25 mouse cellular contexts compared by ENCODE assay signal in the genomic region with DNA sequence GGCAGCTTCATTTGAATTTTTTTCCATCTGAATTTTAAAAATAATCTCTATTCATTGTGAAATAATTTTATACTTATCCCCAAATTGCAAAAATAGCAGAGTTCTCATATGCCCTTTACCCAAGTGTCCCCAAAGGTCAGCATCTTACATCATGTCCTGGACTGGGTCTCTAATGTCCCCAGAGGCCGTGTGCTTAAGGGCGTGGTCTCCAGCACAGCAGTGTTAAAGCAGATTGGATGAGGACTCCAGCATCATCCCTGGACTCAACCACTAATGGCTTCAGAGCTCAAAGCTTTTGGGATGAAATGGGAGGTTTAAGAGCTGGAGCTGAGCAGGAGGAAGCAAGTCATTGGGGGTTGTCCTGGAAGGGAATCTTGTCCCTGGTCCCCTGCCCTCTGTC. TPM values are rescaled to one million over a fixed set of nuclear protein-coding genes. Genes with fewer than 3 reads are reported as not detected.
DNase-seq lines count a peak whose midpoint lies in the region; TF ChIP-seq lines count a peak whose summit lies in the region.
"Had no signal": no experiment of that assay in that cellular context is flagged by ENCODE, and none has a peak within 500 bp of the region (broad histone marks: within the 10 kb centered on the region; RNA-seq: fewer than 3 reads in every experiment).

No protein-coding gene starts in this region.

- TF ChIP-seq EP300 in heart, adult 2 months (IDR thresholded peaks at IDR 0.05; ENCODE audit: insufficient read depth, low read depth, low read length), result peak; percentile 28; the same call in 1 of the 2 replicates

- no peak for TF ChIP-seq CTCF in heart, adult 2 months (IDR thresholded peaks at IDR 0.05)

- H3K27ac ChIP-seq in heart, adult 2 months, result peak overlapping the region; percentile 57
- H3K27ac ChIP-seq: embryonic facial prominence, embryonic 12.5 days; forebrain, embryonic 12.5 days; heart, embryonic 13.5 days; hindbrain, embryonic 13.5 days; kidney, postnatal 0 days; limb, embryonic 10.5 days; neural tube, embryonic 12.5 days had no signal

- no peaks in the 10 kb centered on the region; the same call in 1 of the 2 replicates for H3K79me2 ChIP-seq in heart, adult 2 months (replicated peaks; ENCODE audit: control insufficient read depth, insufficient read depth, low read length)

- DNase-seq in adrenal gland, adult 2 months, result peak; percentile 42
- no peak for DNase-seq in adrenal gland, adult (ENCODE audit: inconsistent age in 2 of 2, low spot score in 1 of 2)
- DNase-seq in heart, adult 2 months, result peak; percentile 51 to 72
- no peak for DNase-seq in heart, postnatal 4 days
- DNase-seq in lung, postnatal 36 days, result peak; percentile 62
- no peak for DNase-seq in lung, postnatal 10 days
- no peak for DNase-seq in layer of hippocampus, postnatal 25 days (ENCODE audit: extremely low spot score in 1 of 2, low spot score in 1 of 2)
- DNase-seq: cerebellum, adult 18-20 months; cerebellum, postnatal 14 days; kidney, adult 11 months; layer of hippocampus, adult 9-11 months; liver; lung, adult 2 months; midbrain, embryonic 14.5 days; right cerebral cortex, postnatal 14 days; spleen, adult 18-20 months; thymus, postnatal 25 days had no signal

- 56% methylated on average over 2 of the region's 2 CpGs for WGBS in heart, adult 2 months

- H3K9ac ChIP-seq in heart, adult 2 months (ENCODE audit: low read depth, low read length), result no peak overlapping the region
- H3K9ac ChIP-seq: embryonic facial prominence, embryonic 12.5 days; forebrain, embryonic 12.5 days; heart, embryonic 13.5 days; hindbrain, embryonic 13.5 days; neural tube, embryonic 12.5 days had no signal

- no peak overlapping the region for H3K4me3 ChIP-seq in heart, adult 2 months
- H3K4me3 ChIP-seq: embryonic facial prominence, embryonic 12.5 days; erythroblast, embryonic 14.5 days; forebrain, embryonic 12.5 days; heart, embryonic 13.5 days; hindbrain, embryonic 13.5 days; limb, embryonic 10.5 days; neural tube, embryonic 12.5 days had no signal

- intact Hi-C loops in heart, adult 2 months (cut with DNase I), result no loop called here

- H3K27me3 ChIP-seq in heart, adult 2 months (ENCODE audit: control insufficient read depth, insufficient read depth, low read length), result no peaks in the 10 kb centered on the region
- H3K27me3 ChIP-seq: embryonic facial prominence, embryonic 12.5 days; forebrain, embryonic 12.5 days; heart, embryonic 13.5 days; hindbrain, embryonic 13.5 days; neural tube, embryonic 12.5 days had no signal

- no peak for TF ChIP-seq POLR2A in heart, adult 2 months (IDR thresholded peaks at IDR 0.05; ENCODE audit: insufficient read depth, low read depth, low read length)

- H3K36me3 ChIP-seq in heart, adult 2 months (ENCODE audit: control insufficient read depth, insufficient read depth, low read length), result peaks cover 2% of the 10 kb centered on the region; the same call in 1 of the 2 replicates

- peaks cover 40% of the 10 kb centered on the region for H3K4me1 ChIP-seq in heart, adult 2 months (ENCODE audit: control insufficient read depth, insufficient read depth, low read length)

RNA-seq across cellular contexts. Expression of gene Dusp1, which starts 44.6 kb away (rescaled TPM):
- total RNA-seq in adrenal gland, adult 2 months (2021), result 10 to 100 TPM; 33.5 to 67.7 TPM
- 80.9 and 86.9 TPM in 2 replicates for polyA plus RNA-seq in adrenal gland, adult 2 months (2012; rRNA removed)
- 10 to 100 TPM; 61.4 to 71.3 TPM for total RNA-seq in heart, adult 2 months (2021)
- 122 and 171 TPM in 2 replicates for polyA plus RNA-seq in heart, adult 2 months (2012; rRNA removed)
- 10 to 100 TPM; 66.9 to 69.5 TPM for total RNA-seq in heart, postnatal 4 days (2021)
- total RNA-seq in layer of hippocampus, postnatal 25 days (2021), result 10 to 100 TPM; 14.7 to 18.3 TPM

RNA-seq across cellular contexts. Expression of gene Ergic1, which starts 45.2 kb away (rescaled TPM):
- 100 to 1,000 TPM; 166 to 170 TPM for total RNA-seq in adrenal gland, adult 2 months (2021)
- 132 and 156 TPM in 2 replicates for polyA plus RNA-seq in adrenal gland, adult 2 months (2012; rRNA removed)
- total RNA-seq in heart, adult 2 months (2021), result 10 to 100 TPM; 53.6 to 59.4 TPM
- 64.4 and 84.3 TPM in 2 replicates for polyA plus RNA-seq in heart, adult 2 months (2012; rRNA removed)
- total RNA-seq in heart, postnatal 4 days (2021), result 100 to 1,000 TPM; 109 to 115 TPM
- total RNA-seq in layer of hippocampus, postnatal 25 days (2021), result 100 to 1,000 TPM; 114 to 118 TPM

RNA-seq across cellular contexts. Expression of gene Atp6v0e, which starts 56.5 kb away (rescaled TPM):
- total RNA-seq in adrenal gland, adult 2 months (2021), result 100 to 1,000 TPM; 213 to 229 TPM
- polyA plus RNA-seq in adrenal gland, adult 2 months (2012; rRNA removed), result 193 and 215 TPM in 2 replicates
- 10 to 100 TPM; 60.9 to 67.2 TPM for total RNA-seq in heart, adult 2 months (2021)
- 143 and 187 TPM in 2 replicates for polyA plus RNA-seq in heart, adult 2 months (2012; rRNA removed)
- 10 to 100 TPM; 85.3 to 85.5 TPM for total RNA-seq in heart, postnatal 4 days (2021)
- total RNA-seq in layer of hippocampus, postnatal 25 days (2021), result 10 to 100 TPM; 42.8 to 55.1 TPM

Comparison
In these comparisons a context has a peak if more than half of its experiments do, and no peak if none do; other contexts are left out.
1. DNase-seq: peak in adrenal gland, adult 2 months (single experiment), heart, adult 2 months (2 of 2) and lung, postnatal 36 days (single experiment); none in adrenal gland, adult (0 of 2), heart, postnatal 4 days (single experiment), lung, postnatal 10 days (single experiment) and layer of hippocampus, postnatal 25 days (0 of 2).